Mouse (Mus musculus) heart, embryonic 16.5 days (tissue): ENCODE measurements around the gene Hoxa3. TPM values are rescaled to one million over a fixed set of nuclear protein-coding genes. Genes with fewer than 3 reads are reported as not detected.

Source experiments
- ATAC-seq: fragments of 200-750 bp; cut with Nextera tagmentation; replicated peaks from 2 replicates; pipeline ENCODE4 v1.8.0; 2017; ENCODE audit warnings: moderate number of reproducible peaks; ENCODE audit not compliant: insufficient read depth, low FRiP score; ENCODE audit errors: extremely low read depth
- H3K27ac ChIP-seq: fragments of 300-500 bp; sonication (generic); 2 replicates; pipeline ENCODE4 v1.5.1; 2014; ENCODE audit warnings: mild to moderate bottlenecking, low read length, control low read depth, moderate library complexity
- H3K27me3 ChIP-seq: fragments of 300-500 bp; sonication (generic); 2 replicates; pipeline ENCODE4 v1.6.1; 2014; ENCODE audit warnings: low read length, mixed read lengths; ENCODE audit not compliant: control insufficient read depth, insufficient read depth
- H3K36me3 ChIP-seq: fragments of 300-500 bp; sonication (generic); 2 replicates; pipeline ENCODE4 v1.6.1; 2014; ENCODE audit not compliant: control insufficient read depth, insufficient read depth
- H3K4me1 ChIP-seq: fragments of 300-500 bp; sonication (generic); 2 replicates; pipeline ENCODE4 v1.6.1; 2014; ENCODE audit warnings: low read length, mixed read lengths; ENCODE audit not compliant: control insufficient read depth, insufficient read depth
- H3K4me2 ChIP-seq: fragments of 300-500 bp; sonication (generic); 2 replicates; pipeline ENCODE4 v1.6.1; 2014; ENCODE audit warnings: low read depth, mild to moderate bottlenecking, control low read depth, low read length
- H3K4me3 ChIP-seq: fragments of 300-500 bp; sonication (generic); 2 replicates; pipeline ENCODE4 v1.5.1; 2014; ENCODE audit warnings: mild to moderate bottlenecking, control low read depth, low read length
- H3K9ac ChIP-seq: fragments of 300-500 bp; sonication (generic); 2 replicates; pipeline ENCODE4 v1.6.1; 2014; ENCODE audit warnings: low read length, control low read depth
- H3K9me3 ChIP-seq: fragments of 300-500 bp; sonication (generic); replicated peaks from 2 replicates; pipeline ENCODE4 v1.6.1; 2016; ENCODE audit warnings: low read length; ENCODE audit not compliant: control insufficient read depth
- WGBS: fragments of 180-500 bp; shearing (Covaris S2); extraction: QIAGEN DNeasy Blood & Tissue Kit; methylation state at CpG from one replicate; pipeline ENCODE4 v1.1.7; 2014; 5-methylcytosine and 5-hydroxymethylcytosine counted together
- polyA plus RNA-seq: library from polyadenylated mRNA; unstranded; fragments of >200 nt; fragmentation: Nextera tagmentation; extraction: Ambion mirVana; gene quantifications from 2 replicates; pipeline ENCODE4 v1.2.1, GENCODE M21; 2015

The Hoxa3 gene
- polyA plus RNA-seq, 1 experiment from 2014 or later: 0.89 TPM

- Histone ChIP-seq H3K9me3 (no peaks in the 10 kb centered on the region), H3K27me3 (peaks cover 97% of the 10 kb centered on the region), H3K4me1 (no peaks in the 10 kb centered on the region), H3K4me2 (no peak overlapping the region), H3K27ac (no peak overlapping the region), H3K4me3 (no peak overlapping the region), H3K36me3 (no peaks in the 10 kb centered on the region), H3K9ac (no peak overlapping the region)
- ATAC-seq: no peak
- 11% methylated on average over 6 of the region's 6 CpGs for WGBS
Observed at GRCm38 (mm10) chr6:52184668-52185067, 28.5 kb downstream of the Hoxa3 start.

DNA sequence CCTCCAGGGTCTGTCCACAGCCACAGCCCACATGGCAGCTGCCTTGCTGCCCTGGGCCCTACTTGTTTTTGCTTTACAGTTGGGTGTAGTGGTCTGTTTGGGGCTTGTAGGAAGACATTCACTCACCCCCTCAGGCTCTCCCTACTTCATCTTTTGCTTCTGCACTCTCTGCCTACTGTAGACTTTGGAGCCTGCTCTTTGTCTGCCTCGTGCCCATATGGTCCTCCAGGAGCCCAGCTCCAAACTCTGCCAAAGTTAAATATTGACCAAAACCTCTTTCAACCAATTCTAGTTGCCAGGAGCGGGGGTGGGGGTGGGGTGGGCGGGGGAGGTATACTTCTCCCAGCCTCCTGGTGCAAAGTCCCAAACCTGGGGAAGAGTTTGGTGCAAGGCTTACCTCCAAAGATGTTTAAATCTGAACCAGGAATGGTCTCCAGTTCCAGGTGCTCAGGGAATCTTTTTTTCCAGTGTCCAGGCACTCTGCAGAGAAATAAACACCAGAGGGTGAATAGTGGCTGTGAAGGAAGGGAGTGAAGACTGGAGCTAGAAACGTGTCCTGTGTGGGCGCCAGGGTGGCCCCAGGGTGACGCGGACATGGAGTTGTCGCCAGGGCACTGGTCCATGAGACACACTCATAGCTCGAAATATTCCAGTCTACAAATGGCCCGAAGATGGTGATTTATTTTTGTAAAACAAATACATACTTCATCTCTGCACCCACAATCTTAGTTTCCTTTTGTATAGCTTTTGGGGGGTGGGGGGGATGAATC is 29.6 kb downstream of the Hoxa3 start:
- Histone ChIP-seq H3K4me2 (no peak overlapping the region), H3K4me1 (no peaks in the 10 kb centered on the region), H3K27ac (no peak overlapping the region), H3K9ac (no peak overlapping the region), H3K36me3 (no peaks in the 10 kb centered on the region), H3K27me3 (peaks cover 97% of the 10 kb centered on the region), H3K9me3 (no peaks in the 10 kb centered on the region), H3K4me3 (no peak overlapping the region)
- WGBS: 24% methylated on average over 10 of the region's 10 CpGs
- ATAC-seq: no peak

GRCm38 (mm10) chr6:52182793-52183192 is 30.3 kb downstream of the Hoxa3 start:
- Histone ChIP-seq H3K4me2 (no peak overlapping the region), H3K27ac (no peak overlapping the region), H3K36me3 (no peaks in the 10 kb centered on the region), H3K9ac (no peak overlapping the region), H3K4me3 (no peak overlapping the region), H3K27me3 (peaks cover 96% of the 10 kb centered on the region), H3K9me3 (no peaks in the 10 kb centered on the region), H3K4me1 (no peaks in the 10 kb centered on the region)
- ATAC-seq: no peak
- 32% methylated on average over 1 of the region's 1 CpGs for WGBS

GRCm38 (mm10) chr6:52182030-52182429 is 31.1 kb downstream of the Hoxa3 start:
- no peak overlapping the region for H3K27ac ChIP-seq
- ATAC-seq: no peak

GRCm38 (mm10) chr6:52180726-52181125 is 32.4 kb downstream of the Hoxa3 start:
- Histone ChIP-seq H3K4me2 (peak overlapping the region; percentile 19; the same call in 1 of the 2 replicates), H3K4me3 (no peak overlapping the region), H3K27ac (no peak overlapping the region)

More at GRCm38 (mm10) chr6:52182030-52182429, 31.1 kb downstream of the Hoxa3 start:
- Histone ChIP-seq H3K27me3 (peaks cover 96% of the 10 kb centered on the region), H3K4me2 (no peak overlapping the region), H3K4me3 (no peak overlapping the region), H3K9ac (no peak overlapping the region), H3K9me3 (no peaks in the 10 kb centered on the region), H3K4me1 (no peaks in the 10 kb centered on the region), H3K36me3 (no peaks in the 10 kb centered on the region)
- 37% methylated on average over 2 of the region's 2 CpGs for WGBS

GRCm38 (mm10) chr6:52180213-52180710 is 32.9 kb downstream of the Hoxa3 start:
- H3K4me3 ChIP-seq: peak overlapping the region; percentile 23
- no peak overlapping the region for H3K9ac ChIP-seq
- H3K27me3 ChIP-seq: peaks cover 95% of the 10 kb centered on the region
- ATAC-seq: no peak
- 14% methylated on average over 11 of the region's 11 CpGs for WGBS
- no peak overlapping the region for H3K27ac ChIP-seq
- peak overlapping the region; percentile 49 for H3K4me2 ChIP-seq
- H3K36me3 ChIP-seq: no peaks in the 10 kb centered on the region
- no peaks in the 10 kb centered on the region for H3K9me3 ChIP-seq
- no peaks in the 10 kb centered on the region for H3K4me1 ChIP-seq

More at GRCm38 (mm10) chr6:52180726-52181125, 32.4 kb downstream of the Hoxa3 start:
- Histone ChIP-seq H3K4me1 (no peaks in the 10 kb centered on the region), H3K9me3 (no peaks in the 10 kb centered on the region), H3K27me3 (peaks cover 95% of the 10 kb centered on the region), H3K36me3 (no peaks in the 10 kb centered on the region), H3K9ac (no peak overlapping the region)
- WGBS: 22% methylated on average over 3 of the region's 3 CpGs
- no peak for ATAC-seq

DNA sequence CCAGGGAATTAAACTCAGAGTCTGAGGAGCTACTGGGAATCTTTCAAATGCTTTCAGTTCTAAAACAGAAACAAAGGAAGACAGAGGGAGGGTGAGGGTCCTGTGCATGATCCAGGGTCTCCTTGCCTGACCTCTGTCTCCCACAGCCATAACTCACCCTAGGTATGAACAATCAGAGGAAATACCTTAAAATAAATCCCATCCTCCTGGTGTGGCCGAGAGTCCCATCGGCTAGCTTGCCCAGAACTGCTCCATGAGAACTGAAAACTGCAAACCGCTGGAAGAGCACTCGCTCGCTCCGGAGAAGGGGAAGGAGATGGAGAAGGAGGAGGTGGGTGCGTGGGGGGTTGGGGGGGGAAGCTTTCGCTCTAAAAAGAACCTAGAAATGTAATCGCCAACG is 33.4 kb downstream of the Hoxa3 start:
- Histone ChIP-seq H3K27ac (no peak overlapping the region; the same call in 1 of the 2 replicates), H3K9me3 (no peaks in the 10 kb centered on the region), H3K36me3 (no peaks in the 10 kb centered on the region), H3K4me1 (no peaks in the 10 kb centered on the region), H3K4me3 (peak overlapping the region; percentile 25), H3K4me2 (peak overlapping the region; percentile 49), H3K9ac (peak overlapping the region; percentile 15; the same call in 1 of the 2 replicates), H3K27me3 (peaks cover 97% of the 10 kb centered on the region)
- no peak for ATAC-seq
- WGBS: 8% methylated on average over 10 of the region's 10 CpGs

- H3K4me3 ChIP-seq: peak overlapping the region; percentile 27
- no peaks in the 10 kb centered on the region for H3K9me3 ChIP-seq
- H3K9ac ChIP-seq: peak overlapping the region; percentile 15
- H3K4me1 ChIP-seq: no peaks in the 10 kb centered on the region
- H3K4me2 ChIP-seq: peak overlapping the region; percentile 49
- H3K27ac ChIP-seq: peak overlapping the region; percentile 31
- 9% methylated on average over 4 of the region's 4 CpGs for WGBS
- peaks cover 94% of the 10 kb centered on the region for H3K27me3 ChIP-seq
- no peaks in the 10 kb centered on the region for H3K36me3 ChIP-seq
- no peak for ATAC-seq
Observed at GRCm38 (mm10) chr6:52178918-52179665, 34.0 kb downstream of the Hoxa3 start.

DNA sequence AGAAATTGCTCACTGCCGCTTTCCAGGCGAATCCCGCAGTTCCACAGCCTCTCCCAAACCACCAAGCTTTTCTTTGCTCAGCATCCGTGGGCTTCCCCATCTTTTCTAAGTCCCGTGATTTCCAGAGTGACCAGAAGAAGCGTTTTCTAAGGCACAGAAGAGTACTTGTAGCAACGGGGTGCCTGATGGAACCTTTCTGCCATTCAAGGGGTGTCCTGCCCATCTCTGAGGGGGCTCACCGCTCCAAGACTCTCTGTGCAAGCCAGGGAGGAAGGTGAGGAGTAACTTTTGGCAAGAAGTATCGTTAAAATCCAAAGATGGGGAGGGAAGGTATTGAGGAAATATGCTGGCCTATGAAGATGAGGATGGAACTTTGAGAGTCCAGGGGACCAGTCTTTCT is 35.3 kb downstream of the Hoxa3 start:
- Histone ChIP-seq H3K27me3 (peaks cover 93% of the 10 kb centered on the region), H3K27ac (no peak overlapping the region)

More for the DNA sequence above, 35.3 kb downstream of the Hoxa3 start:
- no peaks in the 10 kb centered on the region for H3K9me3 ChIP-seq
- peak overlapping the region; percentile 48 for H3K4me2 ChIP-seq
- no peaks in the 10 kb centered on the region for H3K4me1 ChIP-seq
- peak overlapping the region; percentile 49 for H3K9ac ChIP-seq
- ATAC-seq: no peak
- WGBS: 5% methylated on average over 9 of the region's 9 CpGs
- peak overlapping the region; percentile 49 for H3K4me3 ChIP-seq
- H3K36me3 ChIP-seq: no peaks in the 10 kb centered on the region
